Mouse (Mus musculus) embryo, embryonic 10.5 days (tissue): ENCODE measurements around the gene Arvcf.

Experiments used
- DNase-seq: peaks from one replicate; pipeline ENCODE4 v3.0.0-alpha.2; 2015; ENCODE audit warnings: low spot score

Arvcf gene

DNA sequence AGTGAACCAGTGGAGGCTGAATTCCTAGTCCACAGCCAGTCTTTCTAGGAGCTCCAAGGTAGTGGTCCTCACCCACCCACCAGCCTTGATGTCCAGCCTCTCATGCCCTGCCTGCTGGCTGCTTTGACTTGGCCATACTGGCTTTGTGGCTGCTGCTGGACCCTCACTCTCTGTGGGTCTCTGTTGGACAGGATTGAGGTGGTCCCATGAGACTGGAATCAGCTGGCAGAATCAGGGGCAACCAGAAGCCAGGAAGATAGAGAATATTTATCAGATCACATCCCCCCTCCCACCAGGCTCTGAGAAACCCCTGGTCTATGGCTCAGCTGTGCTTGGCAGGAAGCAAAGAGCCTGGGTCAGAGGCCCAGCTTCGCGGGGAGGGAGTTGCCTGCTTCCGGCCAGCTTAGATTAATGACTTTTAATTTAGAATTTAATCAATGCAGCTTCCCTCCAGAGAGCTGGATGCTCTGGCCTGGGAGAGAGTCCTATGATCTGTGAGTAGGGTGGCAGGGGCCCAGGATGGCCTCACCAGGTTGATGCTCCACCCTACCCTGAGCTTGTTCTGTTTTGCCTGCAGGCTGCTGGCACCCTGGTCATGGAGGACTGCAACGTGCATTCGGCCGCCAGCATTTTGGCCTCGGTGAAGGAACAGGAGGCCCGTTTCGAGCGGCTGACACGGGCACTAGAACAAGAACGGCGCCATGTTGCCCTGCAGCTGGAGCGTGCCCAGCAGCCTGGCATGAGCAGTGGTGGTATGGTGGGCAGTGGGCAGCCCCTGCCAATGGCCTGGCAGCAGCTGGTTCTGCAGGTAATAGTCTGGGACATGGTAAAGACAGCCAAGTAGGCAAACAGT, 40.8 kb downstream of the Arvcf start:
- no peak for DNase-seq

DNA sequence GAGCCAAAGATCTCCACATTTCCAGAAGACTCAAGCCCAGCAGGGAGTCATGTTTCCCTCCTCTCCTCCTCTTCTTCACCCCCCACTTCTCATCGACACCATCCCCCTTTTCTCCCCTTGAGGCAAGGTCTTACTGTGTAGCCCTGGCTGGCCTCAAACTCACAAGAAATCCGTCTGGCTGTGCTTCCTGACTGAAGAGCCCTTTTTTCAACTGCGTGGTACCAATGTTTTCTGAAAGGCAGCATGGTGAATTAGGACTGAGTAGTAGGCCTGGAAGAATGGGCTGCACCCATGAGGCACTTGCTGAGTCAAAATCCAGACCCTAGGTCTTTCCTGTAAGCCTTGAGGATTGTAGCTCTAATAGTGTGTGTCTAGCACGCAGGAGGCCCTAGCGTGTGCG, 42.4 kb downstream of the Arvcf start:
- no peak for DNase-seq

DNA sequence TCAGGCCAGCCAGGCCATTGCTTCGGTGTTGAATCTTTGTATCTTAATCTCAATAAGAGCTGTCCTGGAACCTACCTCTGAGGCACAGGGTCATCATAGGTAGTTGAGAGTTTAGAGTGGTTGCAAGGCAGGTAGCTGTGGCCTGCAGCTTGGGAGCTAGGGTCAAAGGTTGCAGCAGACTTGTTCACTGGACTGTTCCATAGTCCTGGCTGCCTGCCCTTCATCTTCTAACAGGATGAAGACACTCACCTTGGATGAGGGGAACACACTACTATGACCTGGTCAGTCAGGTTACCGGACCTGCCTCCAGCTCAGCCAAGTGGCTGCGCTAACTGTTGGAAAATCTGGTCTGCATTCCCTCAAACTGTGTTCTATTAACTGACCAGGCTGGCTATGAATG, 43.1 kb downstream of the Arvcf start:
- DNase-seq: no peak

DNA sequence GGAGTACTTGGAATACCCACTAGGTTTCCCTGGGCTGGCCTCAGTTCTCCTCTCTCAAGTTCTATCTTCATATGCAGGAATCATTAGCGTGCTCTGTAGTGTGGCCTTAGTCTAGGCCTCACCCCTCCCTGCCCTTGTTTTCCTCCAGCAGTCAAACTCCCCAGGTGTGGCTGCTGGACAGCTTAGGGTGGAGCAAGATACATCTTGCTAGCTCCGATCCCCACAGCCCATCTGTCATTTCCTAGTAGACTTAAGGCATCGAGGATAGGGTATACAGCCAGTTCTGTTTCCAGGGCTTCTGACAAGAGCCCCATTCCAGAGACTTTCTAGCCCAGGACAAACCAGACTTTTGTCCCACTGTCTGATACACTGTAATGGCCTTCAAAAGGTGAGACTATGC, 43.7 kb downstream of the Arvcf start:
- DNase-seq: no peak

DNA sequence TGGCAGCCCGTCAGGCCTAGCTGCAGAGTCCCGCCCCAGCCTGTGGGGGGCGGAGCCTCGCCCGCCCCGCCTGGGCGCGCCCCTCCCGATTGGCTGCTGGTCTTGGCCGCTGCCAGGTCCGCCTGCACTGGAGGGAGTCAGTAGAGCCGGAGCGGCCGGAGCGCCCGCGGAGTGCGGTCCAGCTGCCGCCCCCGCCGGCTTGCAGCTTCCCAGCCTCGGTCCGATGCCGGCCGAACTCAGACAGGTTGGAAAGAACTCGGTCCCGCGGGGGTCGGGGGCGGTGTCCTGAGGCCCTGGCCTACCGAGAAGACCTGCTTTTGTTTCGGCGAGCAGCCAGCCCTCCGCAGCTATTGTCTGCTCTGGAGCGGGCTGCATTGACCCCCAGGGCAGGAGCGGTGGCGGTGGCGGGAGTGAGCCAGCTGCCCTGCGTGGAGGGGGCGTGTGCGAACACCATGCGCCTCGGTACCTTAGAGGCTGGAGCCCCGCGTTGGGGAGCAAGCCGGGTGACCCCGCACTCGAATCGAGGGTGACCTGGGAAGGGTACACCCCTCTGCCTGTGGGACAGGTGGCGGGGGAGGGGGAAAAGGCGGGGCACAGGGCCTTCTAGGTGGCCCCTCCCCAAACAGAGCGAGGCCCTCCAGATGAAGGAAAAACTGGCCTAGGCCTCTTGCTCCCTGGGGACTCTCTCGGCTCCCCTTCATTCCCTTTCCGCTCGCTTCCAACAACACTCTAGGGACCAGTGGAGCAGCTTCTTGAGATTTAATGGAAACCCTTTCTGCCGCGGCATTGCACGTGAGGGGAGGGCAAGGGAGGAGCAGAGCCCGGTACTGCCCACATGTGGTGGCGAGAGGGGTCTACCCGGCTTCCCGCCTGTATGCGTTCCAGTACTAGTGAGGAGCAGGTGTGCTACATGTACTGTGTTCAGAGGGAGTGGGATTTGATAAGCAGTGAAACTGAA, 44.8 kb downstream of the Arvcf start:
- peak; percentile 91 for DNase-seq

DNA sequence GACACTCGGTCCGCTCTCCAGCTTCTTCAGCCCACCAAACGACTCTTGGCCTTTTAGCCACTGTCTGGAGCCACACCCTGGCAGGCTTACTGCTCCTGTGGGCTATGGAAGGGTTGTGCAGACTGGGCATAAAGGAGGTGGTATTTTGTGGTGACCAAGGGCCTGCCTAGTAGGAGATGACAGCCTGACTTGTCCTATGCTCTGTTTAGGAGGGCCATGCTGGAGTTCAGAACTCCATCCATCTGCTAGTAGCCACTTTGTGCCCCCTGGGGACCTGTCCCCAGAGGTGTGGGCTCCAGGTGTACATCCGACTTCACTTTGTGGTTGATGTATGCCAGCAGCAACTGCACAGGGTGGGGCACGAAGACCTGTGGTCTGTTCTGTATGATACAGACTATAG, 45.6 kb downstream of the Arvcf start:
- DNase-seq: no peak

DNA sequence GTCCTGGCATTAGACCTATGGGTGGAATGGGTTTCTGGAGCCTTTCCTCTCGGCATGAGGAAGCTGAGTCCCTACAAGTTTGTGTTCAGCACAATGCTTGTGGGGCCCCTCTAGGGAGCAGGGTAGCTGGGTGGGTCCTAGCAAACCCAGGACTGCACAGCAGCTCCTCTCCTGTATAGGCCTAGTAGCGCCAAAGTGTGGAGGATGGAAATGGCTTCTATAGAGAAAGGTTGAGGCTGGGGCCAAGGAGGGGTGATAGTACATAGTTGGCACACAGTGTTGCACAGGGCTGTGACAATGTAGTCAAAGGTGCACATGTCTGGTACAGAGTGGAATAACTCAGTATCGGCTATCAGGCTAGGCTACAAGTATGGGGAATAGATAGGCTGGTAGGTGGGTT, 46.1 kb downstream of the Arvcf start:
- no peak for DNase-seq

DNA sequence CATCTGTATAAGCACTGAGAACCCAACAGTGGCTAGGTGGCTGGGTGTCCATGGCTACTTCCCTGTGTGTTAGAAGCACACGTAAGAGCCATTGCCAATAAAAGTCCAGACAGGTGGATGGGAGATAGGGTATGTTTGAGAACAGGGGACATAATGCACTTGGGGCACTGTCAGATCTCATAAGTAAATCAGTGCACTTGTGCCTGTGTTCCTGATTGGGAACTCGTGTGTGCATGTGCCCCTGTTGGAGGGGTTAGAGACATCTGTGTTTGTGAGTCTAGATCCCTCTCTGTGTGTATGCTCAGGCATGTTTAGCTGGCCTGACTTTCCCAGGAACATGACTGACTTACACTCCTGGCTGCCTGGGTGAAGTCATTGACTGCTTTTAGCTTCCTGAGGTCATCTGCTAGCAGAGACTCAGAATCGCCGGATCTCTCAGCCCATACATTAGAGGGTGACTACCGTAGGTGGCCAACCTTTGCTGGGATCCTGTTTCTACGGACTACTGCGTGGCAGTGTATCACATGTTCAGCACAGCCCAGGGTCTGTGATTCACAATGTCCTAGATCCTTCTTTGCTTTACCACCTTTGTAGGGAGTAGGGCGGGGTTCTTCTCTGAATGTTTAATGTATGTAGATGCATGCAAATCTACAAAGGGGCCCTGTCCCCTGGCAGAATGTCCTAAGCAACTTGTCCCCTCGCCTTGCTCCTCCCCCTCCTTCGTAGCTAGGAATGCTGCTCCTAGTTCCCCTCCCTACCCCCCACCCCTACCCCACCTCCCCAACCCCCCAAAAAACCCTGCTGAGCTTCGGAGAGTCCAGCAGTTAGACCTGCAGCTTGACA, 47.0 kb downstream of the Arvcf start:
- peak; percentile 62 for DNase-seq

DNA sequence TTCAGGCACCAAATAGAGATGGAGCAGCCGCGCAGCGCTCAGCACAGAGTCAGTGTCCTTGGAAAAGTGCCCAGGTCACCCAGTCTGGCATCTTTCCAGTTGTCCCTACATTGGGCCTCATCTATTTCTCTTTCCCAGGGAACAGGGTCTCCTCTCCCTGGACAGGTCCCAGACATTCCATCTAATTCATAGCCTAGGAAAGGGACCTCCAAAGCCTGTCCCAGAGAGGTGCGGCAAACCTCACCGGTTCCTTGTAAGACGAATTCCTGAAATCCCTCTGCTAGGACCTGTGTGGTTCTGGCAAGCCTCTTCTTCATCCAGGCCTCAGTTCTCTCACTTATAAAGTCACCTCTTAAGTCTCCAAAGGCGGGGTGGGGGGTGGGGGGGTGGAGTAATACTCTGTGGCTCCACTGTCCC, 47.6 kb downstream of the Arvcf start:
- no peak for DNase-seq

DNA sequence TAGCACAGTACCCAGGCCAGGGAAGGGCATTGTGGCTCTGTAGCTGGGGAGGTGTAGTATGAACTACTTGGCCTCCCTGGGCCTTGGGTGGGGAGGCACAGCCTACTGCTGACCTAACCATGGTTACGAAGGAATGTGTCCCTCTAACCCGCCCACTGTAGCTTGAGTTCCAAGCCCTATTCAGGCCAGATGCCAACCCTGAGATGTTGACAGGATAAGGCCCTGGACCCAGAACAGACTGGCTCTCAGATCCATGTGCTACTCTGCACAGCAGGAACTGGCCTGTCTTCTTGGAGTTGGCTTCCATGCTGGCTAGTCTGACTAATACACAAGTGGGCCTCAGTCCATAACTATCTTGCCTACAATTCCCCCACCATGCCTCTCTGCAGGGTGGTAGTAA, 48.2 kb downstream of the Arvcf start:
- DNase-seq: no peak

DNA sequence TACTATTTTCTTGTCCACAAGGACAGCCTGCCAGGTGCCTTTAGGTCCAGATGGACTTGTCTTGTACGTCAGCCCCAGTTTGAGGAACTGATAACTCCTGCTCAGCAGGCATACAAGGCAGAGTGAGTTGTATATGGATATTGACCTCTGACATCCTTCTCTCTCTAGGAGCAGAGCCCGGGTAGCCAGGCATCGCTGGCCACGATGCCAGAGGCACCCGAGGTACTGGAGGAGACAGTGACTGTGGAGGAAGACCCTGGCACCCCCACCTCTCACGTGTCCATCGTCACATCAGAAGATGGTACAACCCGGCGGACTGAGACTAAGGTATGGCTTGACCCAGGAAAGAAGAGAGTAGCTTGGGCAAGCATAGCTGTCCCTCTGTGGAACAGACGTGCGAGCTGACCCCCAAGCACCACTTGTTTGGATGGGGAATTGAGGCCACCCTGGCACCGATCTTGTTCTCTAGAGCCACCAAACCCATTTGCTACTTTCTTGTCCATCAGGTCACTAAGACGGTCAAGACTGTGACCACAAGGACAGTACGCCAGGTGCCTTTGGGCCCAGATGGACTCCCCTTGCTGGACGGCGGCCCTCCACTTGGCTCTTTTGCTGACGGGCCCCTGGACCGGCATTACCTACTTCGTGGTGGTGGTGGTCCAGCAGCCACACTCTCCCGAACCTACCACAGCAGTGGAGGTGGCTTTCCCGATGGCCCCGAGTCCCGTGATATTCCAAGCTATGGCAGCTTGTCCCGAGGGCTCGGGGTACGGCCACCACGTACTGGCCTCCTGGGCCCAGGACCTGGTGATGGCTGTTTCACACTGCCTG, 49.0 kb downstream of the Arvcf start:
- no peak for DNase-seq

DNA sequence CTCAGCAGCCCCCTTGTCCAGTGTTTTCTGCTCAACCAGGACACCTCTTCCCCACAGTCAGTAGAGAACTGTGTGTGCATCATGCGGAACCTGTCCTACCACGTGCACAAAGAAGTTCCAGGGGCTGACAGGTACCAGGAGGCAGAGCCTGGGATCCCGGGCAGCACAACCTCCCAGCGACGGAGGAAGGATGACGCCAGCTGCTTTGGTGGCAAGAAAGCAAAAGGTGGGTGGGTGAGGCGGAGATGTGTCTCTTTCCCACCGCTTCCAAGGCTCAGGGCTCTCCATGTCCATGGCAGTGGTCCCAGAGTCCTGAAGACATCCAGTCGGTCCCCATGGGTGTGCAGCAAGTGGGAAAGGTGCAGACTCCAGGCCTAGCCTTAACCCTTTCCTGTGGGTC, 52.0 kb downstream of the Arvcf start:
- no peak for DNase-seq

DNA sequence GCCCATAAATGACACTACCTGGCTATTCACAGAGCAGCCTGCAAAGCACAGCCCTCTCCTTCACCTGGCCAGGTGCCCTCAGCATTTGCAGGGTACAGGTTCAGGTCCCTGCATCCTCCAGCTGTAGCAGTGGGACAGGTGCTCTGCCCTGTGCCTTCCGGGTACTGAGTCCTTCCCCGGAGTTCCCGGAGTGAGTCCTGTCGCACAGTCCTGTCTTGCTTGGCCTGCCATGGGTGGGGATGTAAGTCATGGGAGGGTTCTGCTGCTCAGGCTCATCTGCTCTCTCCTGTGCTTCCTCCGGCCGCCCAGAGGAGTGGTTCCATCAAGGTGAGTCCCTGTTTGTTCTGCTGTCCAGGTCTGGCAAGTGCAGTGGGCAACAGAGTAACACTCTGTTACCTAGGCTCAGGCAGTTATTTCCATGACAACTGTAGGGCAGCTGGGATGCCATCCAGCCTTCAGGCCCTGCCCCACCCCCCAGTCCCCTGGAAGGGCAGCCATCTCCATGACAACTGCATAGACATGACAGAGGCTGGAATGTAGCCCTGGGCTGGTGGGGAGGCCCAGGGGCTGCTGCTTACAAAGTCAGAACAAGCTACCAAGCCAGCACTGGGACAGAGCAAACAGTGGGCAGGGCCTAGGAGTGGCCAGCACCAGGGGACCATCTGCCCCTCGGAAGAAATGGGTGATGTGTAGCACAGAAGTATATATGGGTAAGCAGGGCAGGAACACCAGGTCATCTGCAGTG, 52.7 kb downstream of the Arvcf start:
- DNase-seq: peak; percentile 92

DNA sequence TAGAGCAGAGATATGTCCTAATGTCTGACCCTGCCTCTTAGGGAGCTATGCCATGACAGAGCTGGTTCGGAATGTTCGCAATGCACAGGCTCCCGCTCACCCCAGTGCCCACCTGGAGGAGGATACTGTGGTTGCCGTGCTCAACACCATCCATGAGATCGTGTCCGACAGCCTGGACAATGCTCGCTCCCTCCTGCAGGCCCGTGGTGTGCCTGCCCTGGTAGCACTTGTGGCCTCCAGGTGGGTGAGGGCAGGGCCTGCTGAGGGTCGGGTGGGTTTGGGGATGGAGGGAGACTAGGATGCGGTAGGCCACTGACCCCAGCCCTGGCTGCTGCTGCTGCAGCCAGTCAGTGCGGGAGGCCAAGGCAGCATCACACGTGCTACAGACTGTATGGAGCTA, 55.3 kb downstream of the Arvcf start:
- no peak for DNase-seq

DNA sequence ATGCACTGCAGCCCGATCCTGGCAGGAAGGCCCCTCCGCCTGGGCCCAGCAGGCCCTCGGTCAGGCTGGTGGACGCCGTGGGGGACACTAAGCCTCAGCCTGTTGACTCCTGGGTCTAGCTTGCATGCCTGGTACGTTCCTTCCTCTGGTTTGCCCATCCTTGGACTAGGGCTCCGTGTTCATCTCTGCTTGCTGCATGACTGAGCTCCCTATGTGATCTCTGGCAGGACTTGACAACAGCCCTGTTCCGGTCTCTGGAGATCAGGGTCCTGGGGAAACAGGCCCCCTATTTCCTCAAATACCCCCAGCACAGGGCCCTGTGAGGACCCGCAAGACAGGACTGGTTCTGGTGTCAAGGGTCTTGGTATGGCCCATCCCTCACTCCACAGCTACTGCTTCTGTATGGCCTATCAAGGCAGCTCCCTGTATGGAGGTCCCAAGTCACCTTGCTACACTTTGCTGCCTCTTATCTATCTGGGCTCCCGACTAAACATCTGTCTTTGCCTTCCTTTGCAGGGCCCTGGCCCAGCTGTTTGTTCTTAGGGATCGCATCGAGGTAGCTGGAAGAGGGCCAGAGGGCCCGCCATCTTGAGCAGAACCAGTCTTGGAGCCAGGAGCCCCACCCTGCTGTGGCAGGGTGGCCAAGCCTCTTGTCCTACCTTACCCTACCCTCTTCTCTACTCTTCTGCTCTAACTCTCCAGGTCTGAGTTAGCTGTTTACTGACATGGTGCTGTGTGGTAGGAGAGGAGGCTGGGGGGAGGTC, 57.3 kb downstream of the Arvcf start:
- no peak for DNase-seq

DNA sequence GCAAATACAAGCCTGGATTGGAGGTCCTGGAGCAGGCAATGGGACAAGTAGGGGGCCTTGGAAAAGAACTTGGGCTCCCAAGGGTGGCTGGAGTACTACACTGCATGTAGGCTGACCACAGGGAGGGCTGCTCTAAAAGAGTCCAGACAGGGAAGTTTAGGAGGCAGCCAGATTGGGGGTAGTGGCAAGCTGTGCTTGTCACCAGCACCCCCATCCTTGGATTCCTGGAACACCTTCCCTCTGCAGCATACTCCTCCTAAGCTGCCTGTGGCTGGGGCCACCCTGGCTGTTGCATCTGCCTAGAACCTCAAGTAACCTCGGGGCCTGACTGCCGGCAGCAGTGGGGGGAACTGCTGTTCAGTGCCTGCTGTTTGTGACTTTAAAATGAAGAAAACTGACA, 57.9 kb downstream of the Arvcf start:
- DNase-seq: no peak

DNA sequence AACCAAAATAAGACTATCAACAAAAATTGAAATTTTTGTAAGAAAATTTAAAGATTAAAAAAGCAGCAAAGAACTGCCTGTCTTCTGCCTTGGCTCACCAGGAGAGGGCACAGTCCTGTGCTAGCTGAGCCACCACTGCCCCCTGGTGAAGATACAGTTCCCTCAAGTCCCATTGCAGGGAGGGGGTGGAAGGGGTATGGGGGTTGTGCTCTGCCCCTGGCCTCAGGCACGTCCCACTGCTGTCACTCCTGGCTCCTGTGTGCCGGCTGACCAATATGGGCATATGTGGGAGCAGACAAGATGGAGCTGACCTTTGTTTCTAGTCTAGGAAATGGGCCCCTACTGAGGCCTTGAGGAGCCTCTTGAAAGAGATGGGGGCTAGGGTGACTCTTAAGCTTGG, 58.3 kb downstream of the Arvcf start:
- peak; percentile 66 for DNase-seq

DNA sequence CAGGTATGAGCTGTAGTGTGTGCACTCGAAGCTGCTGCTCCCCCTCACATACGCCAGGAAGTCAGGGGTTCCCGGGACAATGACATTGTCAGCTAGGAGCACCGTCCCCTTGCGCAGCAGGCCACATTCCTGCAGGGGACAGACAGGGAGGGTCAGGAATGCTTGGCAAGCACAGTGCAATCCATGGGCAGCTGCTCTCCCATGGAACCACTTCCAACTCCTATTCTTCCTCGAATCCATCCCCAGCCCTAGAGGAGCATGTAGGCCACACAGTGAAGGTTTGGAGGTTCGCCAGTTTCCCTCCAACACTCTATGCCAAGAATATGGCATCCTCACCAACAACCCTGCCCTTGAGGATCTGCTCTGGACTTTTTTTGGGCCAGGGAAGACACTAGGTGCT, 59.9 kb downstream of the Arvcf start:
- DNase-seq: no peak

DNA sequence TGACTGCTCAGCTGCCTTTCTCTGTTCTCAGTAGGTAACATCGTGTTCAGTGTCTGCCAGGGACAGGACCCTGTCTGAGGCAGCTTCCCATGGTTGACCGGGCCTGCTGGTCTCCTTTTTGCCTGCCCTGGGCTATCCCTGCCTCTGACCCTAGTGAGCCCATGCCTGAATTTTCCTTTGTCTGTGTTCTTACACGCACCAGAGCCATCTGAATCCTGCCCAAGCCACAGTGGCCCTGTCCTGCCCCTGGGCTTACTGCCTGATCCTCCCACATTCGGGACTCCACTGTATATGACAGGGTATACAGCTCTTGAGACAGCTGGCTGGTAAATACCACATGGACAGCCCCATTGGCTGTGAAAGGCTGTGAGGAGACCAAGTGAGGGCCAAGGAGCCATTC, 61.8 kb downstream of the Arvcf start:
- no peak for DNase-seq

DNA sequence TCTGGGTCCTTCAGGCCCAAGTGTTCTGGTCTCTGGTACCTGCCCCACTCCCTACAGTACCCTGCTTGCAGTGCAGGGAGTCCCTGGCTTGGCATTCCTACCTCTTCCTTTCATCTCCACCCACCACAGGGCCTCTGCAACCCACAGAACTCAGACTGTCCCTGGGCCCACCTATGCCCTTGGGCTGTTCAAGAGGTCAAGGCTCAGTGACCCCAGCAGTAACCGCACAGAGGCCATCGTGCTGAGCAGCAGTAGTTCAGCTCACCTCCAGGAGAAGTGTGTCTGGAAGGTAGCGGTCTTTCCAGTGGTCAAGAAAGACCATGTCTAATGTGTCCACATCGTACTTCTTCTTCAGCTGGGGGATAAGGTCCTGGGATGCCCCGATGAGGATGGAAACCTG, 62.4 kb downstream of the Arvcf start:
- DNase-seq: no peak
